Mouse (Mus musculus) hindbrain, embryonic 13.5 days (tissue): ENCODE data around the gene Slfn9. TPM values are rescaled to one million over a fixed set of nuclear protein-coding genes. Genes with fewer than 3 reads are reported as not detected.
"Not testable (repeated sequence)": the region's sequence is repeated elsewhere in the genome, so short reads cannot be mapped to it uniquely, and the experiment has no call there.

Experiments used
- ATAC-seq: fragments of 200-750 bp; cut with Nextera tagmentation; 2 replicates; pipeline ENCODE4 v1.8.0; 2017; ENCODE audit warnings: moderate TSS enrichment; ENCODE audit not compliant: low FRiP score
- H3K27ac ChIP-seq: fragments of 300-500 bp; sonication (generic); 2 replicates; pipeline ENCODE4 v1.5.1; 2015; ENCODE audit warnings: inconsistent platforms, mild to moderate bottlenecking, moderate library complexity
- H3K27me3 ChIP-seq: fragments of 300-500 bp; sonication (generic); 2 replicates; pipeline ENCODE4 v1.6.1; 2015; ENCODE audit warnings: mild to moderate bottlenecking, inconsistent platforms
- H3K36me3 ChIP-seq: fragments of 300-500 bp; sonication (generic); 2 replicates; pipeline ENCODE4 v1.6.1; 2015; ENCODE audit warnings: mild to moderate bottlenecking, inconsistent platforms
- H3K4me1 ChIP-seq: fragments of 300-500 bp; sonication (generic); replicated peaks from 2 replicates; pipeline ENCODE4 v1.6.1; 2015; ENCODE audit warnings: inconsistent platforms
- H3K4me2 ChIP-seq: fragments of 300-500 bp; sonication (generic); 2 replicates; pipeline ENCODE4 v1.6.1; 2015; ENCODE audit warnings: inconsistent platforms, mild to moderate bottlenecking, moderate library complexity
- H3K4me3 ChIP-seq: fragments of 300-500 bp; sonication (generic); 2 replicates; pipeline ENCODE4 v1.5.1; 2015; ENCODE audit warnings: mild to moderate bottlenecking, inconsistent platforms
- H3K9ac ChIP-seq: fragments of 300-500 bp; sonication (generic); 2 replicates; pipeline ENCODE4 v1.6.1; 2015; ENCODE audit warnings: mild to moderate bottlenecking, inconsistent platforms
- H3K9me3 ChIP-seq: fragments of 300-500 bp; sonication (generic); 2 replicates; pipeline ENCODE4 v1.6.1; 2016; ENCODE audit warnings: inconsistent platforms
- WGBS: fragments of 180-500 bp; shearing (Covaris S2); methylation state at CpG from one replicate; pipeline ENCODE4 v1.1.7; 2015; 5-methylcytosine and 5-hydroxymethylcytosine counted together
- polyA plus RNA-seq: library from polyadenylated mRNA; unstranded; fragments of >200 nt; fragmentation: Nextera tagmentation; extraction: Ambion mirVana; gene quantifications from 2 replicates; pipeline ENCODE4 v1.2.1, GENCODE M21; 2015

Gene Slfn9
- polyA plus RNA-seq, 1 experiment from 2014 or later = 2.8 TPM

GRCm38 (mm10) chr11:82952612-82953542, 38.8 kb downstream of the Slfn9 start:
- Histone ChIP-seq H3K4me2 (no peak overlapping the region), H3K36me3 (no peaks in the 10 kb centered on the region), H3K27ac (no peak overlapping the region), H3K9me3 (no peaks in the 10 kb centered on the region), H3K4me3 (no peak overlapping the region), H3K9ac (no peak overlapping the region), H3K27me3 (peaks cover 69% of the 10 kb centered on the region), H3K4me1 (peaks cover 9% of the 10 kb centered on the region; the same call in 1 of the 2 replicates)
- WGBS = 72% methylated on average over 9 of the region's 9 CpGs
- no peak for ATAC-seq

DNA sequence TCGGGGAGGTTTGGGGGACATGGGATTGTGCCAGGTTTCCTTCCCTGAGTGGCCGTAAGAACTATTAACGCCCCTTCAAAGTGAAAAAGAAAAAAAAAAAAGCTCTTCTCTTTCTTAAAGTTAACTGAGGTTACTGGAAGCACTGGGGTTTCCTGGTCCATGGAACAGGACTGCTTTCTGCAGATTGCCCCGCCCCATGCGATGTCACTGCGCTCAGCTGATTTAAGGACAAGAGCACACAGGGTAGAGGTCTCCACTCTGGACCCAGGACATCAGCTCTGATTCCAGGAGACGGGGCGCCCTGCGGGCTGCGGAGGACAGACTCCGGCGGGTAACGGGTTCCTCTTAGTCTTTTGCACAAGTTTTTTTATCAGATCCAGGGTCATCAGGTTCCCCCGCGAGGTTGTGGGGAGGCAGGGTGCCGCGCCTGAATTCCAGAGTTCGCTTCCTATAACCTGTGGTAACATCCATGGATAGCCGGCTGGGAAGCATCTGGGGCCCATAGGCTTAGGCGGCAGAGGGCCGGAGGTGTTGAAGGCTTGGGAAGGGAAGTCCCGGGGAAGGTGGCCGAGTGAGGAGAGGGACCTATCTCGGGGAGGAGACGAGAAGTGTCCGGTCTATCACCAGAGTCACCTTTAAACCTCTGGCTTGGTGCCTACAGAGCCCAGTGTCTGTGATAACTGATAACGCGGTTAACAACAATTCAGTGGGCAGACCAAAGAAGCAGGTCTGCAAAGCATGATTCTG, 39.6 kb downstream of the Slfn9 start:
- no peak overlapping the region for H3K27ac ChIP-seq
- H3K9me3 ChIP-seq = no peaks in the 10 kb centered on the region
- H3K27me3 ChIP-seq = peaks cover 69% of the 10 kb centered on the region
- no peak overlapping the region; the same call in 1 of the 2 replicates for H3K9ac ChIP-seq
- H3K4me3 ChIP-seq = peak overlapping the region; percentile 5; the same call in 1 of the 2 replicates
- 13% methylated on average over 28 of the region's 28 CpGs for WGBS
- no peaks in the 10 kb centered on the region for H3K36me3 ChIP-seq
- 0 out of 2 replicates have a peak overlapping the region, but pooled peaks have one; percentile 19 for H3K4me2 ChIP-seq
- peaks cover 9% of the 10 kb centered on the region; the same call in 1 of the 2 replicates for H3K4me1 ChIP-seq
- ATAC-seq = no peak

GRCm38 (mm10) chr11:82950736-82951481, 40.7 kb downstream of the Slfn9 start, which contains the start of gene Slfn5:
Gene Slfn5, plus strand, starts transcription at chr11:82951349.
- H3K4me1 ChIP-seq = peaks cover 9% of the 10 kb centered on the region; the same call in 1 of the 2 replicates
- H3K9me3 ChIP-seq = no peaks in the 10 kb centered on the region
- H3K9ac ChIP-seq = no peak within 1 kb of the TSS; the same call in 1 of the 2 replicates
- 0 out of 2 replicates have a peak within 1 kb of the TSS, but pooled peaks have one; percentile 19 for H3K4me2 ChIP-seq
- peak within 1 kb of the TSS; percentile 5; the same call in 1 of the 2 replicates for H3K4me3 ChIP-seq
- H3K27ac ChIP-seq = no peak within 1 kb of the TSS
- peaks cover 66% of the 10 kb centered on the region for H3K27me3 ChIP-seq
- H3K36me3 ChIP-seq = no peaks in the 10 kb centered on the region
- WGBS = 15% methylated on average over 10 of the region's 10 CpGs
- ATAC-seq = no peak

DNA sequence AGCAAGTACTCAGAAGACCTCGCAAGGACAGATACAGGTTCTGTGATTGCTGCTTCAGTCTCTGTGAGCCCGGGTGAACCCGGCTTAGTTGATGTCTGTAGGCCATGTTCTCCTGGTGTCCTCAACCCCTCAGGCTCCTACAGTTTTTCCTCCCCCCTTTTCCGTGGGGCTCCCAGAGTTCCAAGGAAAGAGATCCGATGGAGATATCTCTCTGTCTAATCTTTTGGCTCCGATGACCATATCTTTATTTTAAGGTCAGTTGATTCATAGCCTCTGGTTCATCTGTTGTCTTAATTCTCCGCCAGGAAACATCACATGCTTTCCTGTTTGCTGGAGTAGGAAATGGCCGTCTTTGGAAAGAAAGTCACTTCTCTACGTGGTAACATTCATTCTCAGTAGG, 42.6 kb downstream of the Slfn9 start:
- no peak overlapping the region for H3K4me3 ChIP-seq
- WGBS = 90% methylated on average over 9 of the region's 9 CpGs
- H3K4me2 ChIP-seq = no peak overlapping the region
- no peaks in the 10 kb centered on the region for H3K9me3 ChIP-seq
- H3K4me1 ChIP-seq = peaks cover 9% of the 10 kb centered on the region; the same call in 1 of the 2 replicates
- no peak overlapping the region for H3K9ac ChIP-seq
- no peaks in the 10 kb centered on the region for H3K36me3 ChIP-seq
- no peak for ATAC-seq
- peaks cover 54% of the 10 kb centered on the region for H3K27me3 ChIP-seq
- H3K27ac ChIP-seq = no peak overlapping the region

DNA sequence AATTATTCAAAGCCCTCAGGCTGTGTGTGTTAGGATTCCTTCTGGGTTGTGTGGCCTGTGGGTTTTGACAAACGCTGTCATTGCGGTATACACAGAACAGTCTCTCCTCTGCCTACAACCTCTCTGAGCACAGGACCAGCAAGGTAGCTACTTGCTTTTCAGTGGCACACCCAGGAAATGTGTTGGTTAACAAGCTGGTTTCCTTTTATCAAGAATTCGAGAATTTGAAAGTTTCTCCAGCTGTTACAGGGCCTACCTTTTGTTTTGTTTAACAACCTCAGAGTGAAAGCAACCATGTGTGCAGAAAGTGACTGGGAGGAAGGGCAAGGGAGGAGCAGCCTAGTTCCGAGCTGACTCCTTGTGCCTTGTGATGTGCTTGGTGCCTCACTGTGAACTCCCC, 44.2 kb downstream of the Slfn9 start:
- no peak for ATAC-seq
- H3K4me3 ChIP-seq = no peak overlapping the region
- peaks cover 9% of the 10 kb centered on the region; the same call in 1 of the 2 replicates for H3K4me1 ChIP-seq
- H3K36me3 ChIP-seq = no peaks in the 10 kb centered on the region
- no peak overlapping the region for H3K4me2 ChIP-seq
- no peaks in the 10 kb centered on the region for H3K9me3 ChIP-seq
- WGBS = 50% methylated on average over 4 of the region's 4 CpGs
- peaks cover 39% of the 10 kb centered on the region for H3K27me3 ChIP-seq
- no peak overlapping the region for H3K27ac ChIP-seq
- no peak overlapping the region for H3K9ac ChIP-seq

GRCm38 (mm10) chr11:82945636-82946035, 46.0 kb downstream of the Slfn9 start:
- H3K27me3 ChIP-seq = peaks cover 24% of the 10 kb centered on the region
- H3K9me3 ChIP-seq = no peaks in the 10 kb centered on the region
- no peak overlapping the region for H3K4me2 ChIP-seq
- 70% methylated on average over 2 of the region's 2 CpGs for WGBS
- ATAC-seq = no peak
- H3K4me3 ChIP-seq = no peak overlapping the region
- H3K9ac ChIP-seq = no peak overlapping the region
- no peak overlapping the region for H3K27ac ChIP-seq
- H3K4me1 ChIP-seq = no peaks in the 10 kb centered on the region
- H3K36me3 ChIP-seq = no peaks in the 10 kb centered on the region

DNA sequence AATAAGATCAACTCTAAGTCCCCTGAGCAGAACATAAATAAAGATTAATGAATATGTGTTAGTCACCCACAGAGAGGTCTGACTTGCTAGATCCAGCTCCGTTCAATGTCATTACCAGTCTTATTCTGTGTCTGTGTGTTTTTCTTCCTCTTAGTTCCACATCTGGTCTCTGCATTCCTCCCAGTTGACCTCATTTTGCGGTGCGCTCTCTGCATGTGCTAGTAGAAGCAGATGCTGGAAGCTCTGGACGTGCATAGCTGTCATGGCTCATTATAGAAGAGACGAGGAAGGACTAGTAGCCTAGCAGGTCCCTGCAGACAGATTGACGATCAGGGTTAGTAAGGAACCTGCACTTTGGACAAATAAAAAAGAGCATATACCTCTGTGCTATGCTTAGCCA, 48.3 kb downstream of the Slfn9 start:
- no peak for ATAC-seq

DNA sequence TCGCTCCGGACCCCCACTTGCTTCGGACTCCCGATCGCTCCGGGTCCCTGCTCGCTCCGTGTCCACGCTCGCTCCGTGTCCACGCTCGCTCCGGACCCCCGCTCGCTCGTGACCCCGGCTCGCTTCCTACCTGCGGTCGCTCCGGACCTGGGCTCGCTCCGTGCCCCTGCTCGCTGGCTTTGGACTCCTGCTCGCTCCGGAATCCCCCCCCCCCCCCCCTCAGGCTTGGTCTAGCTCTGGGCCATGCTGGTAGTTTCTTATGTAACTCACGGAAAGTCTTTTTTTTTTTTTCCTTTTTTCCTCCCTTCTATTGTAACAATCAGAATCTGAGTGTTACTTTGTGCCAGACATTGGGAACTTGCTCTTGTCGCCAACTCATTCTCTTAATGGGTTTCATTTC, 58.4 kb downstream of the Slfn9 start:
- Histone ChIP-seq H3K9me3 (no peaks in the 10 kb centered on the region), H3K4me3 (peak overlapping the region; percentile 50), H3K9ac (no peak overlapping the region; the same call in 1 of the 2 replicates), H3K27ac (no peak overlapping the region), H3K27me3 (peaks cover 77% of the 10 kb centered on the region), H3K4me2 (peak overlapping the region; percentile 94), H3K4me1 (peaks cover 22% of the 10 kb centered on the region), H3K36me3 (no peaks in the 10 kb centered on the region)
- WGBS = under 1% methylated on average over 25 of the region's 29 CpGs
- no peak for ATAC-seq

More for the DNA sequence above, 48.3 kb downstream of the Slfn9 start:
- 62% methylated on average over 6 of the region's 6 CpGs for WGBS
- Histone ChIP-seq H3K27me3 (peaks cover 25% of the 10 kb centered on the region; the same call in 1 of the 2 replicates), H3K27ac (no peak overlapping the region), H3K4me1 (no peaks in the 10 kb centered on the region), H3K4me2 (no peak overlapping the region), H3K9me3 (no peaks in the 10 kb centered on the region), H3K4me3 (no peak overlapping the region), H3K36me3 (no peaks in the 10 kb centered on the region), H3K9ac (no peak overlapping the region)

- H3K36me3 ChIP-seq, H3K9me3 ChIP-seq, H3K27ac ChIP-seq, ATAC-seq: not testable (repeated sequence)
- H3K4me3 ChIP-seq = peak overlapping the region; percentile 50
- peak overlapping the region; percentile 62 for H3K9ac ChIP-seq
- peak overlapping the region; percentile 94 for H3K4me2 ChIP-seq
- peaks cover 22% of the 10 kb centered on the region for H3K4me1 ChIP-seq
- H3K27me3 ChIP-seq = peaks cover 75% of the 10 kb centered on the region
- WGBS = under 1% methylated on average over 89 of the region's 119 CpGs
Measured at GRCm38 (mm10) chr11:82931671-82932450, 59.8 kb downstream of the Slfn9 start.

- Histone ChIP-seq H3K4me2 (peak overlapping the region; percentile 94), H3K9ac (peak overlapping the region; percentile 62), H3K27me3 (peaks cover 75% of the 10 kb centered on the region), H3K4me3 (peak overlapping the region; percentile 50), H3K4me1 (peaks cover 22% of the 10 kb centered on the region)
- H3K36me3 ChIP-seq, H3K27ac ChIP-seq, H3K9me3 ChIP-seq, ATAC-seq: not testable (repeated sequence)
- WGBS = 2% methylated on average over 59 of the region's 63 CpGs
Measured at GRCm38 (mm10) chr11:82931161-82931560, 60.5 kb downstream of the Slfn9 start.

DNA sequence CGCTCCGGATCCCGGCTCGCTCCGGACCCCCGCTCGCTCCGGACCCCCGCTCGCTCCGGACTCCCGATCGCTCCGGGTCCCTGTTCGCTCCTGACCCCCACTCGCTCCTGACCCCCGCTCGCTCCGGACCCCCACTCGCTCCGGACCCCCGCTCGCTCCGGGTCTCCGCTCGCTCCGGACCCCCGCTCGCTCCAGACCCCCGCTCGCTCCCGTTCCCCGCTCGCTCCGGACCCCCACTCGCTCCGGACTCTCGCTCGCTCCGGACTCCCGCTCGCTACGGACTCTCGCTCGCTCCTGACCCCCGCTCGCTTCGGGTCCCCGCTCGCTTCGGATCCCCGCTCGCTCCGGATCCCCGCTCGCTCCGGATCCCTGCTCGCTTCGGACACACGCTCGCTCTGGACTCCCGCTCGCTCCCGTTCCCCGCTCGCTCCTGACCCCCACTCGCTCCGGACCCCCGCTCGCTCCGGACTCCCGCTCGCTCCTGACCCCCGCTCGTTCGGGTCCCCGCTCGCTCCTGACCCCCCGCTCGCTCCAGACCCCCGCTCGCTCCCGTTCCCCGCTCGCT, 61.2 kb downstream of the Slfn9 start:
- not testable (repeated sequence) for H3K27ac ChIP-seq, ATAC-seq, H3K36me3 ChIP-seq, H3K9me3 ChIP-seq
- Histone ChIP-seq H3K4me1 (peaks cover 22% of the 10 kb centered on the region), H3K4me3 (peak overlapping the region; percentile 50), H3K9ac (peak overlapping the region; percentile 62), H3K4me2 (peak overlapping the region; percentile 94), H3K27me3 (peaks cover 75% of the 10 kb centered on the region)
- 1% methylated on average over 80 of the region's 85 CpGs for WGBS
